Mouse (Mus musculus) embryonic fibroblast, embryonic 13.5 days (primary cell): ENCODE data around the gene Foxi3.

Experiments used
- CTCF ChIP-seq: IDR thresholded peaks from 2 replicates; pipeline ENCODE4 v1.5.1; 2011; ENCODE audit warnings: mild to moderate bottlenecking, control low read depth, low read length, moderate library complexity, borderline replicate concordance; ENCODE audit not compliant: insufficient read depth
- POLR2A ChIP-seq: IDR thresholded peaks from 2 replicates; pipeline ENCODE4 v1.6.1; 2011; ENCODE audit warnings: low read depth, mild to moderate bottlenecking, control low read depth, low read length, moderate library complexity

- TF ChIP-seq POLR2A (no peak), CTCF (no peak)
These were observed 46.3 kb downstream of the Foxi3 start for GRCm38 (mm10) chr6:71002656-71003055.
